Mouse (Mus musculus) gastrocnemius, adult 2 months (tissue): ENCODE data around the gene Rsad1. TPM values are rescaled to one million over a fixed set of nuclear protein-coding genes. Genes with fewer than 3 reads are reported as not detected.
A peak's percentile ranks its signal among the peaks of the same experiment; 100 is the strongest.

Source experiments
- DNase-seq: peaks from one replicate; pipeline ENCODE4 v3.0.0; 2022
- H3K27ac ChIP-seq: fragments of 200-600 bp; 2 replicates; pipeline ENCODE4 v1.8.1; 2022; ENCODE audit warnings: mild to moderate bottlenecking
- H3K4me3 ChIP-seq: fragments of 200-600 bp; 2 replicates; pipeline ENCODE4 v1.8.1; 2022; ENCODE audit warnings: mild to moderate bottlenecking, moderate library complexity
- CTCF ChIP-seq: fragments of 200-600 bp; IDR thresholded peaks from 2 replicates; pipeline ENCODE4 v1.8.1; 2022; ENCODE audit warnings: antibody characterized with exemption, mild to moderate bottlenecking, moderate library complexity
- intact Hi-C: fragments of 180-260 bp; cut with DNase I; formaldehyde crosslinking; loops from one replicate; pipeline ENCODE4 v1.15.1; 2025
- total RNA-seq, 2 experiments: library from RNA; stranded (reverse); gene quantifications; 2 replicates each; pipeline ENCODE4 v1.2.3; 2021

Rsad1 gene
- total RNA-seq, 2 experiments from 2014 or later, result 2.9 to 4.1 TPM

DNA sequence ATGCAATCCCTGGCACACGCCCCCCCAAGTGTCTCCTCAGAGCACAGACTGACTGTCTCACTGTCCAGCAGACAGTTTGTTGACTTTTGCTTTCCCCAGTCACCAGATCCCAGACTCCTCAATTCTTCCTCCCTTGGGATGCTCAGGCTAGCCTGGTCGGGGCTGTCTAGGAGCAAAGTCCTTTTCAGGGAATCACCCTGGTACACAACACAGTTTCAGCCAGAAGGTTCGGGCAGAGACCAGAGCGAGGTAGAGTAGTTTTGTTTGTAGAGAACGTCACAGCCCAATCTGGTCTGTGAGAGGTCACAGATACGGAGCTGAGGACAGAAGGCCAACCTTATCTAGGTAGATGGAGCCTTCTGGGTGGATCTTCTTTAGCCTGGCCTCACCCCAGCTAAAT is 17.5 kb upstream of the Rsad1 start:
- intact Hi-C loops, result no loop called here
- Histone ChIP-seq H3K4me3 (peak overlapping the region; percentile 59), H3K27ac (peak overlapping the region; percentile 28; the same call in 1 of the 2 replicates)
- TF ChIP-seq CTCF, result no peak
- DNase-seq, result no peak

DNA sequence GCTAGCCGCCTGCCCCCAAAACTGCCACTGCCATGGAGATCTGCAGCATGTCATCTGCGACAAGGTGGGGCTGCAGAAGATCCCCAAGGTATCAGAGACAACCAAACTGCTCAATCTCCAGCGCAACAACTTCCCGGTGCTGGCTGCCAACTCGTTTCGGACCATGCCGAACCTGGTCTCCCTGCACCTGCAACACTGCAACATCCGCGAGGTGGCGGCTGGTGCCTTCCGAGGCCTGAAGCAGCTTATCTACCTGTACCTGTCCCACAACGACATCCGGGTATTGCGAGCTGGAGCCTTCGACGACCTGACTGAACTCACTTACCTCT is 16.1 kb upstream of the Rsad1 start:
- peak overlapping the region; percentile 62 for H3K27ac ChIP-seq
- H3K4me3 ChIP-seq, result peak overlapping the region; percentile 59
- DNase-seq, result no peak
- intact Hi-C loops, result no loop called here
- TF ChIP-seq CTCF, result no peak

GRCm38 (mm10) chr11:94564437-94565150 is 15.5 kb upstream of the Rsad1 start, which contains the start of gene Chad:
Chad (plus strand) TSS chr11:94565047.
- DNase-seq, result peak; percentile 62
- intact Hi-C loops, result no loop called here
- peak; percentile 10; the same call in 1 of the 2 replicates for TF ChIP-seq CTCF
- Histone ChIP-seq H3K4me3 (peak within 1 kb of the TSS; percentile 59), H3K27ac (peak within 1 kb of the TSS; percentile 62)

- H3K4me3 ChIP-seq, result peak overlapping the region; percentile 59
- intact Hi-C loops, result no loop called here
- no peak for TF ChIP-seq CTCF
- H3K27ac ChIP-seq, result peak overlapping the region; percentile 62
- peak; percentile 50 for DNase-seq
These were observed 14.8 kb upstream of the Rsad1 start for GRCm38 (mm10) chr11:94563821-94564220.

GRCm38 (mm10) chr11:94563383-94563782 is 14.3 kb upstream of the Rsad1 start:
- DNase-seq, result no peak
- no peak overlapping the region for H3K4me3 ChIP-seq
- H3K27ac ChIP-seq, result peak overlapping the region; percentile 62; the same call in 1 of the 2 replicates
- intact Hi-C loops, result no loop called here
- no peak for TF ChIP-seq CTCF

DNA sequence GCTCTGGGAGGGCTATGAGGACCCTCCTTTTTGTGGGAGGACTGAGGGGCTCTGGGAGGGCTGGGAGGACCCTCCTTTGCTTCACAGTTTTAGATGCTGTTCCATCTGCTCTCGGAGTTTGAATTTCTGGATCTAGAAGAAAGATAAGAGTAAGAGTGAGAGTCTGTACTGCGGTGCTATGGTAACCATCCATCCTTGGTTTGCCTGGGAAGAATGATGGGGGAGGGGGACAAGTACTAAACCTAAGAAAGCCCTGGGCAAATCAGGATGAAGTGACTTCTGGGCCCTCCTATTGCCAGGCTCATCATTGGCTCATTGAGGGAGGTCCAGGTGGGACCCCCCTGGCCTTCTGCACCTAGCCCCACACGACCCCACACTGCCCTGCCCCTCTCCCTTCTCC is 9.2 kb upstream of the Rsad1 start:
- no peak for DNase-seq
- H3K4me3 ChIP-seq, result no peak overlapping the region
- no peak overlapping the region for H3K27ac ChIP-seq
- intact Hi-C loops, result no loop called here
- no peak for TF ChIP-seq CTCF

- no peak overlapping the region for H3K27ac ChIP-seq
- no peak overlapping the region for H3K4me3 ChIP-seq
- intact Hi-C loops, result no loop called here
- DNase-seq, result no peak
- no peak for TF ChIP-seq CTCF
These were observed 1.3 kb upstream of the Rsad1 start for GRCm38 (mm10) chr11:94550442-94550744.

DNA sequence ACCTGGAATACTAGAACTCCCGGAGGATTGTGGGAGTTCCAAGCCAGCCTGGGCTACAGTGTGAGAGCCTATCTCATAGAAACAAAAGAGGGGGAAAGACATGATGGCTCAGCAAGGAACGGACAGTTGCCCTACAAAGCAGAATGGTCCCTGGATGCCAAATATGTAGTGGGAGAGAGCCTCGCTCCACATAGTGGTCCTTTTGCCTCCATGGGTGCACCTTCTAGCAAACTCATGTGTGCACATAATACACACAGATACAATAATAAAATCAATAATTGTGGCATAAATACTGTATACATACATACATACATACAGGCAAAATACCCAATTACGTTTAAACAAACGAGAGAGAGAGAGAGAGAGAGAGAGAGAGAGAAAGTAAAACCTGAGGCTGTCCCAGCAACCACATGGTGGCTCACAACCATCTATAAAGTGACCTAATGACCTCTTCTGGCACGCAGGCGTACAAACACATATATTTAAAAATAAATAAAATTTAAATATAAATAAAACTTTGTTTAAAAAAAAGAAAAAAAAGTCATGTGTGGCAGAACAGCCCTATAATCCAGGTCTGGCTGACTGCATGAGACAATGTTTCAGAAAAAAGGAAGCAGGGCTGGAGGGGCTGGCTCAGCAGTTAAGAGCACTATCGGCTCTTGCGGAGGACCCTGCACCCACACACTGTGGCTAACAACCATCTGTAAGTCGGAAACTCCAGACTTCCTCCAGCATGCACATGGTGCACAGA is 811 bp upstream of the Rsad1 start:
- no peak for DNase-seq
- TF ChIP-seq CTCF, result no peak
- peak overlapping the region; percentile 97 for H3K4me3 ChIP-seq
- H3K27ac ChIP-seq, result peak overlapping the region; percentile 94
- intact Hi-C loops, result loop anchor here (5.0 kb wide), 1 partner anchor 218 kb away; no protein-coding TSS in a partner anchor

GRCm38 (mm10) chr11:94548041-94548784 is 842 bp downstream of the Rsad1 start:
- H3K4me3 ChIP-seq, result peak overlapping the region; percentile 97
- no peak for TF ChIP-seq CTCF
- DNase-seq, result peak; percentile 61
- H3K27ac ChIP-seq, result peak overlapping the region; percentile 94
- intact Hi-C loops, result loop anchor here (5.0 kb wide), 1 partner anchor 216 kb away; no protein-coding TSS in a partner anchor

- Histone ChIP-seq H3K4me3 (no peak overlapping the region), H3K27ac (no peak overlapping the region)
- no peak for DNase-seq
- no peak for TF ChIP-seq CTCF
- intact Hi-C loops, result loop anchor here (5.0 kb wide), 1 partner anchor 215 kb away; no protein-coding TSS in a partner anchor
These were observed 1.8 kb downstream of the Rsad1 start for GRCm38 (mm10) chr11:94547271-94547670.

GRCm38 (mm10) chr11:94546381-94546780 is 2.7 kb downstream of the Rsad1 start:
- intact Hi-C loops, result loop anchor here (5.0 kb wide), 1 partner anchor 214 kb away; no protein-coding TSS in a partner anchor
- Histone ChIP-seq H3K27ac (no peak overlapping the region), H3K4me3 (no peak overlapping the region)
- TF ChIP-seq CTCF, result no peak
- DNase-seq, result no peak

- TF ChIP-seq CTCF, result no peak
- H3K27ac ChIP-seq, result peak overlapping the region; percentile 75
- peak overlapping the region; percentile 66 for H3K4me3 ChIP-seq
- peak; percentile 48 for DNase-seq
- intact Hi-C loops, result no loop called here
These were observed 4.6 kb downstream of the Rsad1 start for GRCm38 (mm10) chr11:94544422-94544821.

DNA sequence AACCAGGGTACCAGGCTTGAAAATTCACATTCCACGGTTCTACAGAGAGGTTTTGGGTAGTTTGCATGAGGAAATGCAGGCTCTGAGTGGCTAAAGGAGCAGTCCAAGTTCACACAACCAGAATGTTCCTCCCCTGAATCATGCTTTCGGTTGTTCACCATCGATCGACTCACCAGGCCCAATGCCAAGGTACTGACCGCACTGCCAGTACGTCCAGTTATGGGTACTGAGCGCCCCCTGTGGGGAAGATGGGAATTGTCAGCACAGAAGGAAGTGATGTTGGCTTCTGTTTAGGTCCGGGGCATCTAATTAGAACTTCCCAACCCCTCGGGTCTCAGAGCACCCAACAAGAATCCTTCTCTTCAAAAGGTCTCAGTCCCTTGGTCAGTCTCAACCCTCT is 5.1 kb downstream of the Rsad1 start:
- H3K27ac ChIP-seq, result peak overlapping the region; percentile 75

More for the DNA sequence above, 5.1 kb downstream of the Rsad1 start:
- peak overlapping the region; percentile 66 for H3K4me3 ChIP-seq
- TF ChIP-seq CTCF, result peak; percentile 94
- intact Hi-C loops, result no loop called here
- peak; percentile 94 for DNase-seq
